Mouse (Mus musculus) midbrain, embryonic 10.5 days (tissue): ENCODE data around the gene Glrp1. TPM values are rescaled to one million over a fixed set of nuclear protein-coding genes. Genes with fewer than 3 reads are reported as not detected.

Experiments
- DNase-seq: peaks from one replicate; pipeline ENCODE4 v3.0.0-alpha.2; 2017; ENCODE audit warnings: low spot score
- H3K27ac ChIP-seq: fragments of 300-500 bp; sonication (generic); replicated peaks from 2 replicates; pipeline ENCODE4 v1.5.1; 2016; ENCODE audit warnings: mild to moderate bottlenecking
- H3K27me3 ChIP-seq: fragments of 300-500 bp; sonication (generic); 2 replicates; pipeline ENCODE4 v1.6.1; 2016; ENCODE audit warnings: low read depth, mild to moderate bottlenecking; ENCODE audit not compliant: poor library complexity, severe bottlenecking
- H3K36me3 ChIP-seq: fragments of 300-500 bp; sonication (generic); 2 replicates; pipeline ENCODE4 v1.6.1; 2016; ENCODE audit warnings: mild to moderate bottlenecking, moderate library complexity
- H3K4me1 ChIP-seq: fragments of 300-500 bp; sonication (generic); 2 replicates; pipeline ENCODE4 v1.6.1; 2016
- H3K4me3 ChIP-seq: fragments of 300-500 bp; sonication (generic); 2 replicates; pipeline ENCODE4 v1.5.1; 2016; ENCODE audit warnings: mild to moderate bottlenecking, moderate library complexity
- H3K9me3 ChIP-seq: fragments of 300-500 bp; sonication (generic); replicated peaks from 2 replicates; pipeline ENCODE4 v1.6.1; 2016; ENCODE audit warnings: mild to moderate bottlenecking
- WGBS: fragments of 180-500 bp; shearing (Covaris S2); methylation state at CpG from one replicate; pipeline ENCODE4 v1.1.7; 2016; 5-methylcytosine and 5-hydroxymethylcytosine counted together
- polyA plus RNA-seq: library from polyadenylated mRNA; unstranded; fragments of >200 nt; fragmentation: Nextera tagmentation; extraction: Ambion mirVana; gene quantifications from 2 replicates; pipeline ENCODE4 v1.2.1, GENCODE M21; 2016

Gene Glrp1
- polyA plus RNA-seq, 1 experiment from 2014 or later, result not detected

GRCm38 (mm10) chr1:88490164-88490563 lies 19.7 kb downstream of the Glrp1 start:
- Histone ChIP-seq H3K27me3 (no peaks in the 10 kb centered on the region; the same call in 1 of the 2 replicates), H3K27ac (0 out of 2 replicates have a peak overlapping the region, but pooled peaks have one; percentile 14), H3K9me3 (no peaks in the 10 kb centered on the region), H3K4me1 (peaks cover 22% of the 10 kb centered on the region), H3K4me3 (no peak overlapping the region), H3K36me3 (no peaks in the 10 kb centered on the region)
- WGBS, result 91% methylated on average over 10 of the region's 10 CpGs
- no peak for DNase-seq

GRCm38 (mm10) chr1:88488957-88489356 lies 20.9 kb downstream of the Glrp1 start:
- no peak for DNase-seq
- Histone ChIP-seq H3K36me3 (no peaks in the 10 kb centered on the region), H3K4me3 (no peak overlapping the region), H3K27ac (no peak overlapping the region), H3K9me3 (no peaks in the 10 kb centered on the region), H3K27me3 (no peaks in the 10 kb centered on the region; the same call in 1 of the 2 replicates), H3K4me1 (peaks cover 22% of the 10 kb centered on the region)
- 50% methylated on average over 4 of the region's 4 CpGs for WGBS

DNA sequence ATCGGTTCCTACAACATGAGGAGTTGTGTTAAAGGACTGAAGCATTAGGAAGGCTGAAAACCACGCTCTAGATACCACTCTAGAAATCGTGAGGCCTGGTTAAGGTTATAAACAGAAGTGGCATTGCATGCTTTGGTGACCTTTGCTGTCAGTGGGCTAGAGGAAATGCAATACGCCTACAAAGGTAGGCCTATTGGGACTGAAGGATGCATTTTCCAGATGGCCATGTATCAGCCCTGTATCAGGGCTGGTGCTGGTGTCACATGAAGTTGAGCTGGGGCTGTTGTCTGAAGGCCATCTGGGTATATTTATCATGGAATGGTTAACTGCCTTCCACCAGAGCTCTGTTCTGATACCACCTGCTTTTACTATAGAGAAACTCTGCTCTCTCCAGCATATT lies 23.5 kb downstream of the Glrp1 start:
- Histone ChIP-seq H3K4me3 (no peak overlapping the region), H3K36me3 (no peaks in the 10 kb centered on the region), H3K4me1 (peaks cover 14% of the 10 kb centered on the region; the same call in 1 of the 2 replicates), H3K27me3 (0 out of 2 replicates have a peak, but pooled peaks cover 5% of the 10 kb centered on the region), H3K27ac (no peak overlapping the region), H3K9me3 (no peaks in the 10 kb centered on the region)
- WGBS, result 89% methylated on average over 4 of the region's 4 CpGs
- DNase-seq, result no peak

DNA sequence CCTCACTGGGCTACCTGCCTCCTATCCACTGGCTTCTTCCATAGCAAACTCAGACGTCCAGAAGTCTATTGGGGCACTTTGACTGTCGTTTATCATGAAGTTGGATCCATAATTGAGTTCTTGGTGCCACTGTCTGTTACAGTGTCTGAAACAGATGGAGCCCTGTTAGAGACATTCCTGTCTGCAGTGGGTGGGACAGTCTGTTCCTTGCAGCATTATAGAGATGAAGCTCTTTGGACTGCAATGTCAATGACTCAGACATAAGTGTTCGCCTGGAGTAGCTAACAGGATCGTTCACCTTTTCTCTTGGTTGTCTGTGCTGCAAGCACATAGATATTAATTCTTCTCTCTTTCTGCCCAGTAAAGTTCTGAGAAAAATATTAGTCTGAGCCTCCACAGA lies 25.8 kb downstream of the Glrp1 start:
- Histone ChIP-seq H3K27me3 (0 out of 2 replicates have a peak, but pooled peaks cover 5% of the 10 kb centered on the region), H3K4me3 (no peak overlapping the region), H3K4me1 (peaks cover 19% of the 10 kb centered on the region), H3K36me3 (no peaks in the 10 kb centered on the region), H3K9me3 (no peaks in the 10 kb centered on the region), H3K27ac (no peak overlapping the region)
- 92% methylated on average over 4 of the region's 4 CpGs for WGBS
- DNase-seq, result no peak

GRCm38 (mm10) chr1:88482142-88483099 lies 27.4 kb downstream of the Glrp1 start:
- peaks cover 28% of the 10 kb centered on the region for H3K4me1 ChIP-seq
- no peak for DNase-seq
- 0 out of 2 replicates have a peak, but pooled peaks cover 5% of the 10 kb centered on the region for H3K27me3 ChIP-seq
- H3K9me3 ChIP-seq, result no peaks in the 10 kb centered on the region
- H3K4me3 ChIP-seq, result no peak overlapping the region
- no peaks in the 10 kb centered on the region for H3K36me3 ChIP-seq
- no peak overlapping the region for H3K27ac ChIP-seq
- WGBS, result 84% methylated on average over 17 of the region's 17 CpGs

DNA sequence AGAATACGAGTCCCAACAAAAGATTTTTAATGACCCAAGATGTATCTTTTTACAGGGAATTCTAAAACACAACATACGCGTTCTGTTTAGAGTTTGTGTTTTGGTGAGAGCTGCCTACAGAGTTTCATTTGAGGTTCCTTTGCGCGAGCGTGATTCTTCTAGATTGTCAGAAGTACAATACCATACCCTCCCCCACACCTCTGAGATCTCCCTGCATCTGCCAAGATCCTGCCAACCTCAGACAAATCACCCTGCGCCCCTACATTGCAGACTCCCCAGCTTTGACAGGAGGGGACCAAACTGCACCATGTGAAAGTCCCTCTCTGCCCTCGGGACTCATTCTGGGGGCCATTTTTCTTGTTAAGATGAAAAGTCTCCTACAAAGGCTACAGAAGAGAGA lies 29.3 kb downstream of the Glrp1 start:
- 0 out of 2 replicates have a peak, but pooled peaks cover 16% of the 10 kb centered on the region for H3K27me3 ChIP-seq
- H3K9me3 ChIP-seq, result no peaks in the 10 kb centered on the region
- no peak for DNase-seq
- H3K27ac ChIP-seq, result no peak overlapping the region; the same call in 1 of the 2 replicates
- 86% methylated on average over 8 of the region's 8 CpGs for WGBS
- no peak overlapping the region for H3K4me3 ChIP-seq
- peaks cover 36% of the 10 kb centered on the region for H3K4me1 ChIP-seq
- no peaks in the 10 kb centered on the region for H3K36me3 ChIP-seq

DNA sequence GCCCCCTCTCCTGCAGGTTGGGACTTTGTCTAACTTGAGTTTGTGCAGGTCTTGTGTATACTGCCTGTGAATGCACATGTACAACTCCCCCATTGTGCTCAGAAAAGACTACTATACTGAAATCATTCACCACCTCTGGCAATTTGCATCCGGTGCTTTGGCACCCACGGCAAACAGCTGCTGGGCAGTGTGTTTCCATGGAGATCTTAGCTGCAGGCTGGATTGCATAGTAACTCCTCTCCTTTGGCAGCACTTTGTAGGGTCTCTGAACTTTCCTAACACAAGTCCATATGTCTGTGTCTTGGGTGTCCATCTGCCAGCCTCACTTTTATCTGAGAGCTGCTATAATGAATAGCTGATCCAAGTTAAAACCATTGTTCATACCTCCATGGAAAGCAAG lies 31.7 kb downstream of the Glrp1 start:
- H3K27ac ChIP-seq, result peak overlapping the region; percentile 33; the same call in 1 of the 2 replicates
- peaks cover 51% of the 10 kb centered on the region for H3K4me1 ChIP-seq
- no peaks in the 10 kb centered on the region for H3K36me3 ChIP-seq
- peaks cover 16% of the 10 kb centered on the region; the same call in 1 of the 2 replicates for H3K27me3 ChIP-seq
- no peak for DNase-seq
- H3K4me3 ChIP-seq, result no peak overlapping the region
- WGBS, result 32% methylated on average over 2 of the region's 2 CpGs
- no peaks in the 10 kb centered on the region for H3K9me3 ChIP-seq

DNA sequence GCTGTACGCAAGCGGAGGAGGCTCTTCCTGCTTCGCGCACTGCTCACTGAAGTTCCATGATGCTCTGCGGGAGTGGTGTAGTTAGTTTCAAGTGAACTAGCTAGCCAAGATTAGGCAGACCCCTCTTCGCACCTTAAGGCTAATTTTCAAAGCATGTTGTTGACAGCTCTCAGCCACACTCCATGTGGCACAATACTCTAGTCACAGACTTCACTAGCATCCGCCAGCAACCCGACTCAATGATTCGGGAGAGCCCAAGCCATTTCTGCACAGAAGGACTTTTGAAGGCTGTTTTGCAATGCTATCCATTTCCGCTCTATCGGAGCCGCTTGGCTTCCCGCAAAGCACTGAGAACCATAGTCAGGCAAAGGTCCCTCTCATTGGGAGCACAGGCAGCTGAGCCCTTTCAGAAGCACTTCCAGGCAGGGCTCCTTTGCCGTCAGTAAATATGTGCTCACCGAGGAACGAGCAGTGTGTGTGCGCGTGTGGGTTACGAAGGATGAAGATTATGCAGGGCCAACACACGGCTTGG lies 33.2 kb downstream of the Glrp1 start:
- Histone ChIP-seq H3K36me3 (no peaks in the 10 kb centered on the region), H3K27ac (no peak overlapping the region), H3K4me1 (peaks cover 63% of the 10 kb centered on the region), H3K9me3 (no peaks in the 10 kb centered on the region), H3K27me3 (peaks cover 10% of the 10 kb centered on the region; the same call in 1 of the 2 replicates), H3K4me3 (no peak overlapping the region)
- DNase-seq, result no peak
- WGBS, result 92% methylated on average over 20 of the region's 20 CpGs

DNA sequence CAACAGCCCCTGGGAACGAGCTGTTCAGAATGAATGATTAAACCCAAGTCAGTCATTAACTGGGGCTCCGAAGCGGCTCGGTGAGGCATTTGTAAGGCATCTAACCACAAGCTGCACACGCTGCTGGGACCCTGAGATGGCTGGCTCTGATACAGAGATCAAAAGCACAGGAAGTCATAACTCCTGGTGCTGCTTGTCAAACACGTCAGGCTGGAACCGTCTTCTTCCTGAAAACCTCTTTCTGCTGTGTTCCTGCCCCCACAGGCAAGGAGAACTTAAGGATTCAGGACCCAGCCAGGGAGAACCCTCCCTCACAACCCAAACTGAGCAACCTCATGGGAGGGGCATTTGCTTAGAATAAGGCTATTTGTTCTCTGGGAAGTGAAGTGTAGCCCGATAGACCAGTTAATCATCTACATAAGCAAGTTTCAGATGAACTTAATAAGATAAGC lies 34.3 kb downstream of the Glrp1 start:
- Histone ChIP-seq H3K4me3 (no peak overlapping the region), H3K9me3 (no peaks in the 10 kb centered on the region), H3K36me3 (no peaks in the 10 kb centered on the region), H3K27me3 (peaks cover 10% of the 10 kb centered on the region; the same call in 1 of the 2 replicates), H3K27ac (0 out of 2 replicates have a peak overlapping the region, but pooled peaks have one; percentile 9), H3K4me1 (peaks cover 64% of the 10 kb centered on the region)
- WGBS, result 56% methylated on average over 8 of the region's 8 CpGs
- no peak for DNase-seq

DNA sequence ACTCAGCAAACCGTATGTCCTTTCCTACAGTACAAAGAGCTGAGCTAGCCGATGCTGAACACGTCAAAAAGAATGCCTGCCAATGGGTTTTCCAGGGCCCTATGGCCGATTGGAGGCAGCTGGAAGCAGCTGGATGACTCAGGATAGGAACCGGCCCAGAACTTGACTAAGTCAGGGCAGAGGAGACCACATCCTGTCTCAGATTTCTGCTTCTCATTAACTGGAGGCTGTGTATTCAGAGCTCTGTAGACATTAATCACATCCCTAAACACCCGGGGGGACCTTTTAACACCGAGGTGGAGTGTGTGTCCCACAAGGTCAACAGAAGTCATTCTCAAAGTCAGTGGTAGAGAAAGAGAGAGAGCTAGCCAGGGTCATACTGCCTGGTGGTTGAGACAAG lies 35.3 kb downstream of the Glrp1 start:
- H3K27ac ChIP-seq, result 0 out of 2 replicates have a peak overlapping the region, but pooled peaks have one; percentile 2
- H3K4me1 ChIP-seq, result peaks cover 59% of the 10 kb centered on the region
- H3K9me3 ChIP-seq, result no peaks in the 10 kb centered on the region
- no peak overlapping the region for H3K4me3 ChIP-seq
- H3K27me3 ChIP-seq, result peaks cover 10% of the 10 kb centered on the region; the same call in 1 of the 2 replicates
- no peak for DNase-seq
- H3K36me3 ChIP-seq, result no peaks in the 10 kb centered on the region
- 73% methylated on average over 7 of the region's 7 CpGs for WGBS

DNA sequence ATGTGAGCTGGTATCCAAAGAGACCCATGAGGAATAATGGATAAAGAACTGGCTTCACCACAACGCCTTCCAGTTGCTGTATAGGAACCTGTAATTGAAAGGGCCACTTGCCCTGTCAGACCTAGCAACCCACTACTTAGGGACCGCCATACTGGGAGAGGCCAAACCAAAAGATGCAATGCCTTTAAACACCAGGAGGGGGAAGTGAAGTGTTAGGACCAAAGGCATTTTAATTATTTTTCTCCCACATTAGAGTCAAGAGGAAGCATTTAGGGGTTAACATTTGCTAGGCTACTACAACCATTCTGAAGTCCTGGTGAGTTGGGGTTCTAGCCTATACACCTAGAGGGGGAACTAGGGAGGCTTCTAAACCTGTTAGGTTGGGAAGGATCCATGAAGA lies 36.0 kb downstream of the Glrp1 start:
- Histone ChIP-seq H3K36me3 (no peaks in the 10 kb centered on the region), H3K9me3 (no peaks in the 10 kb centered on the region), H3K27ac (no peak overlapping the region), H3K27me3 (peaks cover 10% of the 10 kb centered on the region; the same call in 1 of the 2 replicates), H3K4me3 (no peak overlapping the region), H3K4me1 (peaks cover 52% of the 10 kb centered on the region)
- no peak for DNase-seq
- 70% methylated on average over 2 of the region's 2 CpGs for WGBS

DNA sequence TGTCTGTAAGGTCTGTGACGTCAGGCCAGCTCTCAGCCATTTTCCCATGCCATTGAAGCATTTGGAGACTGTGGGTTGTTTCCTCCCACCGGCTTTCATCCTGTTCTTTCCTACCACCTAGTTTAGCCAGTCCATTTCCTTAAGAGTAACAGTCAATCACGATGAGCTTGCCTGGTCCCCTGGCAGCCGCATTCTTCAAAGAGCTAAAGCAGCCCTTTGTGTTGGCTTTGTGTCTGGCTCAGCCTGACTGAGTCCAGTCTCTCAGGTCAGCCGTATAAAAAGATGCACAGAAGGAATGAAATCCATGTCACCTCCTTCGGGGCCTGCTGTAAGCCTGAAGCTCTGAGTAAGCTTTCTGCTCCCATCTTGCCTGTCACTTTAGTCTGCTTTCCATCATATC lies 37.6 kb downstream of the Glrp1 start:
- DNase-seq, result peak; percentile 50
- H3K4me1 ChIP-seq, result peaks cover 42% of the 10 kb centered on the region
- H3K36me3 ChIP-seq, result no peaks in the 10 kb centered on the region
- 16% methylated on average over 6 of the region's 6 CpGs for WGBS
- H3K4me3 ChIP-seq, result no peak overlapping the region
- no peaks in the 10 kb centered on the region for H3K9me3 ChIP-seq
- peaks cover 10% of the 10 kb centered on the region; the same call in 1 of the 2 replicates for H3K27me3 ChIP-seq
- peak overlapping the region; percentile 63 for H3K27ac ChIP-seq
